Mouse (Mus musculus) thymus, adult 2 months (tissue): ENCODE results near the gene Dbndd1.

Experiments used
- CTCF ChIP-seq: fragments of 200-500 bp; IDR thresholded peaks from 2 replicates; pipeline ENCODE4 v1.5.1; 2012; ENCODE audit warnings: mild to moderate bottlenecking, control low read depth, low read length, moderate library complexity, borderline replicate concordance; ENCODE audit not compliant: control insufficient read depth, poor library complexity, insufficient read depth; ENCODE audit errors: extremely low read depth
- POLR2A ChIP-seq: fragments of 200-500 bp; IDR thresholded peaks from 2 replicates; pipeline ENCODE4 v1.6.1; 2012; ENCODE audit warnings: mild to moderate bottlenecking, low read length, control low read depth, moderate library complexity; ENCODE audit not compliant: control insufficient read depth, poor library complexity, insufficient read depth; ENCODE audit errors: extremely low read depth

GRCm38 (mm10) chr8:123467476-123467875 lies 47.8 kb downstream of the Dbndd1 start:
- no peak for TF ChIP-seq CTCF
- no peak for TF ChIP-seq POLR2A
